Mouse (Mus musculus) stomach, embryonic 14.5 days (tissue): Measurements from ENCODE around the gene Fam198a. TPM values are rescaled to one million over a fixed set of nuclear protein-coding genes. Genes with fewer than 3 reads are reported as not detected.

Source experiments
- ATAC-seq: fragments of 200-750 bp; cut with Nextera tagmentation; 2 replicates; pipeline ENCODE4 v1.8.0; 2017; ENCODE audit warnings: low read depth, moderate TSS enrichment; ENCODE audit not compliant: insufficient number of reproducible peaks, insufficient read depth, low FRiP score
- H3K27ac ChIP-seq: fragments of 300-500 bp; sonication (generic); 2 replicates; pipeline ENCODE4 v1.5.1; 2014; ENCODE audit warnings: mild to moderate bottlenecking, low read length, moderate library complexity, mixed read lengths
- H3K27me3 ChIP-seq: fragments of 300-500 bp; sonication (generic); 2 replicates; pipeline ENCODE4 v1.6.1; 2014; ENCODE audit warnings: low read length, control low read depth, mixed read lengths; ENCODE audit not compliant: control insufficient read depth, insufficient read depth
- H3K36me3 ChIP-seq: fragments of 300-500 bp; sonication (generic); 2 replicates; pipeline ENCODE4 v1.6.1; 2014; ENCODE audit warnings: mild to moderate bottlenecking, control low read depth, low read length, moderate library complexity, mixed read lengths; ENCODE audit not compliant: control insufficient read depth, insufficient read depth
- H3K4me1 ChIP-seq: fragments of 300-500 bp; sonication (generic); 2 replicates; pipeline ENCODE4 v1.6.1; 2014; ENCODE audit warnings: low read length, control low read depth, mixed read lengths; ENCODE audit not compliant: control insufficient read depth, insufficient read depth
- H3K4me2 ChIP-seq: fragments of 300-500 bp; sonication (generic); replicated peaks from 2 replicates; pipeline ENCODE4 v1.6.1; 2014; ENCODE audit warnings: low read depth, low read length, control low read depth
- H3K4me3 ChIP-seq: fragments of 300-500 bp; sonication (generic); 2 replicates; pipeline ENCODE4 v1.5.1; 2014; ENCODE audit warnings: low read depth, low read length, control low read depth
- H3K9ac ChIP-seq: fragments of 300-500 bp; sonication (generic); replicated peaks from 2 replicates; pipeline ENCODE4 v1.6.1; 2014; ENCODE audit warnings: low read depth, mild to moderate bottlenecking, control low read depth, low read length, moderate library complexity, mixed read lengths
- H3K9me3 ChIP-seq: fragments of 300-500 bp; sonication (generic); 2 replicates; pipeline ENCODE4 v1.6.1; 2016; ENCODE audit warnings: low read depth, low read length, control low read depth; ENCODE audit not compliant: control insufficient read depth
- WGBS: fragments of 180-500 bp; shearing (Covaris S2); extraction: QIAGEN DNeasy Blood & Tissue Kit; methylation state at CpG from one replicate; pipeline ENCODE4 v1.1.7; 2014; 5-methylcytosine and 5-hydroxymethylcytosine counted together
- polyA plus RNA-seq: library from polyadenylated mRNA; unstranded; fragments of >200 nt; fragmentation: Nextera tagmentation; extraction: Ambion mirVana; gene quantifications from 2 replicates; pipeline ENCODE4 v1.2.1, GENCODE M21; 2014

The Fam198a gene
- polyA plus RNA-seq, 1 experiment from 2014 or later = 4.4 TPM

DNA sequence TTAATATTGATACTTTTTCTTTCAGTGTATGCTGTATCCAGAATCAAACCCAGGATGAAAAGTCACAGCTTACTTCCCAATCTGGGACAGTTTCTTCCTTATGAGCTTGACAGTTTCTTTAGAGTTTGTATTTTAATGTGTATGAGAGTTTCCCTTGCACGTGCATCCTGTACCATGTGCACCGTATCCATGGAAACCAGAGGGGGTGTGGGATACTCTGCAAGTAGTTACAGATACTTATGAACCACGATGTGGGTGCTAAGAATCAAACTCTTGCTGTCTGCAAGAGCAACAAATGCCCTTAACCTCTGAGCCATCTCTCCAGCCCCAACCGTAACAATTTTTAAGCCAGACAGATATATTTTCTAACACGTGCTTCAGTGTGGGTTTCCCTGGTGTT is 40.3 kb downstream of the Fam198a start:
- WGBS = 68% methylated on average over 5 of the region's 5 CpGs
- H3K9me3 ChIP-seq = no peaks in the 10 kb centered on the region
- no peaks in the 10 kb centered on the region for H3K27me3 ChIP-seq
- H3K4me3 ChIP-seq = no peak overlapping the region
- H3K9ac ChIP-seq = 0 out of 2 replicates have a peak overlapping the region, but pooled peaks have one; percentile 3
- no peak overlapping the region for H3K4me2 ChIP-seq
- H3K36me3 ChIP-seq = no peaks in the 10 kb centered on the region
- H3K4me1 ChIP-seq = no peaks in the 10 kb centered on the region
- H3K27ac ChIP-seq = no peak overlapping the region
- no peak for ATAC-seq

DNA sequence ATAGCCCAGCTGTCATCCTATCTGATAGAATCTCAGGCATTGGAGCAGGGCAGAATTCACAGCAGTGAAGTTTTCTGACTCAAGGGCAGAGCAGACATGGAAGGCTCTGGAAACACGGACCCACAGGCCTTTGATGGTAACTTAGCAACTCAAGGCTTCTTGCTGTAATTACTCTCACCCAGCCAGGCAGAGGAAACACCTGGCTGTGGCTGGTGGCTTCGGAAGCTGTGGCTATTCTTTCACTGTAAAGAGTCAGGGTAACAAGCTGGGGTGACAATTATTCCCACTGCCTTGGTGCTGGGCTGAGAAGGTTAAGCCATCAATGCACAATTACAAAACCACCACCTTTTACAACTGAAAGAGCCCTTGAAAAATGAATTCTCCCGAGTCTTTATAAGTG is 42.3 kb downstream of the Fam198a start:
- no peak for ATAC-seq
- H3K4me3 ChIP-seq = no peak overlapping the region
- no peaks in the 10 kb centered on the region for H3K4me1 ChIP-seq
- no peak overlapping the region for H3K9ac ChIP-seq
- no peaks in the 10 kb centered on the region for H3K9me3 ChIP-seq
- no peak overlapping the region for H3K27ac ChIP-seq
- no peak overlapping the region for H3K4me2 ChIP-seq
- H3K27me3 ChIP-seq = no peaks in the 10 kb centered on the region
- H3K36me3 ChIP-seq = no peaks in the 10 kb centered on the region
- 62% methylated on average over 3 of the region's 3 CpGs for WGBS

DNA sequence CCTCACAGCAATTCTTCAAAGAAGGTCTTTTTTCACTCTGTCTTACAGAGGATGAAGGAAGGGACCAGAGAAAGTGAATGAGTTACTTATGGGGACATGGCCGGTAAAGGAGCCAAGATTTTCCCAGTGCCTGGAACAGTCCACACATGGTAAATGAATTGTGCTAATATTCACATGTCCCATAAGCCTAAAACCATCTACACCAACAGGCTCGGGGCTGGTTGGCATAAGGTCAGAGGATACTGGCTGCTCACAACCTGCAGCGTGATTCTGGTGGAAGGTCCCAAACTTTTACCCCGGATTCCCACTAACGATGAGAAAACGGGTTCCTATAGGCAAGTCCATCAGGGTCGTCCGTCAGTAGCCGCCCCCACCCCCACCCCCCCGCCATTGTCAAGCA is 44.3 kb downstream of the Fam198a start:
- Histone ChIP-seq H3K4me3 (peak overlapping the region; percentile 88), H3K4me2 (peak overlapping the region; percentile 94), H3K9ac (peak overlapping the region; percentile 60; the same call in 1 of the 2 replicates), H3K27me3 (no peaks in the 10 kb centered on the region), H3K4me1 (no peaks in the 10 kb centered on the region), H3K27ac (no peak overlapping the region), H3K9me3 (no peaks in the 10 kb centered on the region), H3K36me3 (no peaks in the 10 kb centered on the region)
- ATAC-seq = no peak
- WGBS = 13% methylated on average over 10 of the region's 10 CpGs

DNA sequence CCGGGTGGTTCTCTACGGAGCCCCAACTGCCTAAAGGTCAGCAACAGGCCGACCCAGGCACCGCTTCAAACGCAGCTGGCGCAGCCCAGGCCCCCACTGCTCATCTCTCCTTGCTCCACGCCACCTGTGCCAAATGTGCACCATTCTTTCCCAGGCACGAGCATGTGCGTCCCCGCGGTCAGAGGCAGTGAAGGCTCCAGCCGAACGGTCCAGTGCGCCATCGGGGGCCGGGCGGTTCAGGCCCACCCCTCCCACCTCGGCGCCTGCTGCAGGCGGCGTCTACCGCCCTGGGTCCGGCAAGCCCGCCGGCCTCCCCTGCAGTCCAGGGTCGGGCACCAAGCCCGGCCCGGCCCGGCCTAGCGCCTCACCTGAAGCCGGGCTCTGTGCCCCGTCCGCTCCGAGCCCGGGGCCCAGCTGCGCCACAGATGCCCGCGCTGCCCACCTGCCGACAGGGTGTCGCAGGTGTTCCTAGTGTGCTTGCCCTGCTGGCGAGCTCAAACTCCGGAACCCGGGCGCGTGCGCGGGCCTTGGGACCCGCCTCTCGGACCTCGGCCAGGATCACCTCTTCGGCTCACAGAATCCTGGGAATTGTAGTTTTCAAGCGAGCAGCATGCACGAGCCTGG is 44.8 kb downstream of the Fam198a start:
- Histone ChIP-seq H3K36me3 (no peaks in the 10 kb centered on the region), H3K4me3 (peak overlapping the region; percentile 88), H3K9me3 (no peaks in the 10 kb centered on the region), H3K4me2 (peak overlapping the region; percentile 94), H3K27me3 (no peaks in the 10 kb centered on the region), H3K9ac (peak overlapping the region; percentile 60), H3K27ac (no peak overlapping the region), H3K4me1 (no peaks in the 10 kb centered on the region)
- peak; percentile 81; the same call in 1 of the 2 replicates for ATAC-seq
- WGBS = under 1% methylated on average over 53 of the region's 53 CpGs

DNA sequence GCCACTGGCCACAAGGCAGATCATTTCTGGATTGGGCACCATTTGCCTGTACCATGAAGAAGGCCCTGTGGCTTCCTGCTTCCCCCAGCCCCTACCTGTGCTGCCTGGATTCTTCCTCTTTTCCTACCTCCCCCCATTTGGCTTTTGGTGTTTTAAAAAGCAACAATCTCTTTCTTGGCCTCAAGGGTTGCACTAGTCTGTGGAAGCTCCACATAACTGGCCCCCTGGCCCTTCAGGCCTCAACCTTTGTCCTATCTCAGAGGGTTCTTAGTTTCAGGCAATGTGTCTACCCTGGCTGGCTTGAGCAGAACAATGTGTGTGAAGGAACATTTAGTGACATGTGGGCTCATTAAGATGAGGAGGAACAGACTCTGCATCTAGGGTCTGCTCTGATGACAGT is 46.2 kb downstream of the Fam198a start, which contains the start of gene Pomgnt2:
TSS of gene Pomgnt2 (minus strand) at position 101 of the 400 bp plus-strand sequence.
- Histone ChIP-seq H3K9ac (peak within 1 kb of the TSS; percentile 60; the same call in 1 of the 2 replicates), H3K27me3 (no peaks in the 10 kb centered on the region), H3K27ac (no peak within 1 kb of the TSS), H3K36me3 (no peaks in the 10 kb centered on the region), H3K4me3 (peak within 1 kb of the TSS; percentile 88), H3K4me2 (peak within 1 kb of the TSS; percentile 94; the same call in 1 of the 2 replicates), H3K4me1 (no peaks in the 10 kb centered on the region), H3K9me3 (no peaks in the 10 kb centered on the region)
- ATAC-seq = no peak

DNA sequence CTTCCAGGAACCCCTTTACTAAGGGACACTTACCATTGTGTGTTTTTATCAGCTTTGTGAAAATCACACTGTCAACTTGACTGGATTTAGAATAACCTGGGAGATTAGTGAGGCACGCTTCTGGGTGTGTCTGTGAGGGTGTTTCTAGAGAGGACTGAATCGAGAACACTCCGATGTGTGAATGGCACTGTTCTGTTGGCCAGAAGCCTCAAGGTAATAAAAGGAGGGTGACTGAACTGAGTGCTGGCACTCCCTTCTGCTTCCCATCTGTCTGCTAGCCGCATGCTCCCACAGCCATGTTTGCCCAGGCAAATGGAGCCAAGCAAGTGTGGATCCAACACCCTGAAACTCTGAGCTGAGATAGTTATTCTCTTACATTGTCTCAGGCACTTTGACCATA is 47.2 kb downstream of the Fam198a start:
- Histone ChIP-seq H3K36me3 (no peaks in the 10 kb centered on the region), H3K9ac (no peak overlapping the region), H3K27ac (no peak overlapping the region), H3K9me3 (no peaks in the 10 kb centered on the region), H3K4me1 (no peaks in the 10 kb centered on the region), H3K27me3 (no peaks in the 10 kb centered on the region), H3K4me2 (no peak overlapping the region), H3K4me3 (no peak overlapping the region)
- 66% methylated on average over 4 of the region's 4 CpGs for WGBS
- no peak for ATAC-seq

DNA sequence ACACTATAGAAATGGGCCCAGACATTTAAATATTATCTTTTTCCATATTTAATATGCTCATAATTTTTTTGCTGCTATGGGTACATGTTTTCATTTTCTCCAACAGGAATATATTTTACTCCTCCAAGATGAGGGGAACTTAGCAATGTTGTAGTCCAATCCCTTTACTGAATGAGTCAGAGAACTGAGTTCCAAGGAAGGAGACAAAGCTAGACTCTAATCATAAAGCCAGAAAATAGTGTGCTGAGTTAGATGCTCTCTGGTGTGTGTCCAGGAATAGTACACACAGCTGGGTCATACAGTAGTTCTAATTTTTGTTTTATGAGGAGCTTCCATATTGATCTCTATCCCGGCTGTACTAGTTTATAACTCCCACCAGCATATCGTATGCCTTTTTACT is 55.4 kb downstream of the Fam198a start:
- Histone ChIP-seq H3K27ac (no peak overlapping the region), H3K27me3 (no peaks in the 10 kb centered on the region), H3K4me2 (no peak overlapping the region), H3K36me3 (no peaks in the 10 kb centered on the region), H3K4me3 (no peak overlapping the region), H3K4me1 (no peaks in the 10 kb centered on the region), H3K9ac (no peak overlapping the region), H3K9me3 (no peaks in the 10 kb centered on the region)
- WGBS = 83% methylated on average over 2 of the region's 2 CpGs
- no peak for ATAC-seq

DNA sequence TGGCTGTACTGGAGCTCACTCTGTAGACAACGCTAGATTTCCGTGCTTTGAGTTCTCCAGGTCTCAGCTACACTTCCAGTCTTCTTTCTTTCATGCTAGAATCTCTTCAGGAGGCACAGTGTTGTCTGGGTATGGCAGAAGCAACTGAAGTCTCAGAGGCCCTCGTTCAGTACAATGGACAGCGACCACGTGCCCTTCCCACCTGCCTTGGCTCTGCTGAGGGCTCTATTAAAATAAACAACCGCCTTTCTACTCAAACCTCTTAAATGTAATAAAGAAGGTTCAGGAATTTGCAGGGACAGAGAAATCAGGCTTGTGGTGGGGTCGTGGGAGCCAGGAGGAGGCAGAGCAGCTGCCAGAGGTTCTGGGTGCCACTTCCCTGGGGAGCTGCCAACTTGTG is 55.8 kb downstream of the Fam198a start:
- WGBS = 6% methylated on average over 7 of the region's 7 CpGs

DNA sequence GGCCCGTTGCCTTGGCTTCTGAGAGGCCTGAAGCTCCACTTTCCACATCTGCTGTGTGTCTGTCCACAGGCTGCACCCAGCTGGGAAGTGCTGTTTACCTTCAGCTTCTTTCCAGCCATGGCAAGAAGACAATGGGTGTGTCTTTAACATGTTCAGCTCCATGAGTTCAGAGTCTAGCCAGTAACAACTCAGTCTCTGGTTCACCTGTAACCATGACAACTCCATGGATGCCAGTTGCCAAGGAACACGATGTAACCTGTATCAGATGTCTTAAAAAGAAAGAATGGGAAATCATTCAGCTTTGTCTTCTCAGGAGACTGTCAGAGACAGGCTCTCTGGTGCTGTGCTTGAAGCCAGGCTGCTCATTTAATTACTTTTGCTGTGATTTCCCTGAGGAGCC is 58.1 kb downstream of the Fam198a start:
- no peak overlapping the region for H3K4me3 ChIP-seq
- no peak for ATAC-seq
- 44% methylated on average over 2 of the region's 2 CpGs for WGBS
- H3K9me3 ChIP-seq = no peaks in the 10 kb centered on the region
- no peak overlapping the region for H3K4me2 ChIP-seq
- H3K9ac ChIP-seq = no peak overlapping the region
- no peaks in the 10 kb centered on the region for H3K27me3 ChIP-seq
- H3K4me1 ChIP-seq = no peaks in the 10 kb centered on the region
- H3K27ac ChIP-seq = no peak overlapping the region
- H3K36me3 ChIP-seq = no peaks in the 10 kb centered on the region

More for the DNA sequence above, 55.8 kb downstream of the Fam198a start:
- H3K9me3 ChIP-seq = no peaks in the 10 kb centered on the region
- H3K4me3 ChIP-seq = no peak overlapping the region
- no peak for ATAC-seq
- H3K9ac ChIP-seq = no peak overlapping the region
- no peak overlapping the region for H3K27ac ChIP-seq
- no peaks in the 10 kb centered on the region for H3K4me1 ChIP-seq
- no peaks in the 10 kb centered on the region for H3K27me3 ChIP-seq
- H3K4me2 ChIP-seq = no peak overlapping the region
- no peaks in the 10 kb centered on the region for H3K36me3 ChIP-seq
